Mouse (Mus musculus) frontal cortex, adult 2 months (tissue): Measurements from ENCODE around the gene Erf. TPM values are rescaled to one million over a fixed set of nuclear protein-coding genes. Genes with fewer than 3 reads are reported as not detected.

Source experiments
- DNase-seq, 2 experiments: peaks; one replicate each; pipeline ENCODE4 v3.0.0; 2022; ENCODE audit warnings: low spot score in 1 of 2; ENCODE audit errors: extremely low spot score in 1 of 2
- polyA plus RNA-seq: library from polyadenylated mRNA; depleted of rRNA; stranded (reverse); fragments of >200 nt; gene quantifications from 2 replicates; pipeline ENCODE4 v1.2.3, GENCODE M21; 2012; rRNA removed

Erf gene
- polyA plus RNA-seq, 1 experiment = 38.9 TPM

DNA sequence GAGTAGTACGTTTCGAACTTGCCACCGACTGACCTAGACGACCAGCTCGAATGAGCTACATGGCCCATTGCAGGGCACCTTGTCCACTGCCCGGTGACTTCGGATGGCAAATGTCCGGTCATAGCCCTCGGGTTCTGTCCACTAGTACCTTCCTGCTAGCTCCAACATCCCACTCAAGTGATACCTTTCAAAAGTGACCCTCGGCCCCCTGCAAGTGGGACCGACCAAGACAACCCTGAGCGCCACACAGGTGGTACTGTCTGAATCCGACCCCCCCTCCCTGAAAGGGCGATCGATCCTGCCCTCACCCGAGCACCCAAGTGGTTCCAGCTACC is 31.2 kb downstream of the Erf start:
- DNase-seq = no peak

DNA sequence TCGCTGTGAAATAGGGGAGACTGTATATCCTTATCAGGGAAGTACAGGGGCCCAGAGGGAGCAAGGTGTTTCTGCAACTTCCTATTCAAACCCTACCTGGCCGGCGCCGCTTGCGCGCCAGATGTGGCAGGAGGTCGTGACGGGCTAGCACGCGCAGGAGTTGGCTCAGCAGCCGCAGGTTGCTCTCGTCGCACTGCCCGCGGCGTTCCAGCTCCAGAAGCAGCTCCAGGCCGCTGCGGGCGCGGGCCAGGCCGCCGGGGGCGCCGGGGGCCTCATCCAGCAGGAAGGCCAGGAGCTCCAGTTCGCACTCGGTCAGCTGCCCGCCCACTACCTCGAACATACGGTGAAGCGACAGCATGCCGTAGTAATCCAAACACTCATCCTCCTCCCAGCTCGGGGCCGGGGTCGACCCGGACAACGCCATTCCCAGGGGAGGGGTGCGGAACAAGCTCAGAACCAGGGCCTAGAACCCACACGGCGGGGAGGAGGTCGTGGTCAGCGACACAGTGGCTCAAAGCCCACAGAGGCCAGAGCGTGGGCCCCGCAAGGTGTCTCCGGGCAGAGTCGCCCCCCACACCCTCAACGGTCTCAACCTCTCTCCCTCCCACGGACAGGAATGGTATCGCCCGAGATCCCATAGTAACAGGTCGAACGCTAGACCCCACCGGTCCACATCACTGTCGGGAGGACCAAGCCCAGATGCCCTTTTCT is 31.7 kb downstream of the Erf start:
- DNase-seq = peak in 1 of 2 experiments; percentile 50

DNA sequence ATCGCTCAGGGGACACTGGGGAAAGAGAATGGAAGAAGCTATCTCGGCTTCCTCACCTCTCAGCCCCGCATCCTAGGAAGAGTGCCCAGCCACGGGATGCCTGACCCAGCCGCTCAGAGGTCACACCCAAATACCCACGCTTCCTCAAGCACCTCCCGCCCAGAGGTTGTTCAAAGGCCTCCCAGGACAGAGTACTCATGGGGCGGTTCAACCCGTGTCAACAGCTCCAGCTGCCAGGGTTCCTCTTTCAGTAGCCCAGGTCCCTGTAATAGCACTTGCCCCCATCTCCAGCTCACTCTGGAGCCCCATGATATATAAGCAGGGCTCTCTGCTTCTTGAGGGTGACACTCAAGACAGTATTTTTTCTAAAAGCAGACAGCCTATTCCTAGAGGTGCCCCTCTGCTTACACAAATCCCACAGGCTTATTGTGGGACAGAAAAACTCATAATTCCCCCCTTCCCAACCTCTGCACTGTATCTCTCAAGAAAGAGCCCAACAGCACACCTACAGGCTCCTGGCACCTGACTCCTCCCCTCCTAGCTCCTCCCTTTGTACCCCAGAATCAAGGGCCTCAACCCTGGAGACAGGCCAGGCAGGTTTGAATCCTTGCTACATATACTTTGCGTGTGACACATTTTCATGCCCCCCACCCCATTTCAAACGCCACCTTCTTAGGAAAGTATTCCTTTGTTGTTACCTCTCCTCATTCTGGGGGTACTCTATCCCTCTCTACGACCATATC is 32.7 kb downstream of the Erf start:
- DNase-seq = no peak

DNA sequence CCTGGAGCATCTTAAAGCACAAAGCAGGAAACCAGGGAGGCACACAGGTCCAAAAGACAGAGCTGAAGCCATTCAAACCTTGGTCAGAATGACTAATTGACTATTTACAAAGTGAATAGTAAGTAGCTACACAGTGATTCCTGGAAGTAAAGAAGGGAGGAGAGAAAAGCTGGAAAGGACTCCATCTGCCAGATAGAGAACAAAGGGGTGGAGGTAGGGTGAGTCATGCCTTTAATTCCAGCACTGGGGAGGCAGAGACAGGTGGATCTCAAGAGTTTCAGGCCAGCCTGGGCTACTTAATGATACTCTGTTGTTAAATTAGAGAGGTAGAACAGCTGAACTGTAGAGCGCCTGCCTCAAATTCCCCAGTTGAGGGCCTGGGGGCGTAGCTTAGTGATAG is 36.4 kb downstream of the Erf start:
- DNase-seq = no peak

DNA sequence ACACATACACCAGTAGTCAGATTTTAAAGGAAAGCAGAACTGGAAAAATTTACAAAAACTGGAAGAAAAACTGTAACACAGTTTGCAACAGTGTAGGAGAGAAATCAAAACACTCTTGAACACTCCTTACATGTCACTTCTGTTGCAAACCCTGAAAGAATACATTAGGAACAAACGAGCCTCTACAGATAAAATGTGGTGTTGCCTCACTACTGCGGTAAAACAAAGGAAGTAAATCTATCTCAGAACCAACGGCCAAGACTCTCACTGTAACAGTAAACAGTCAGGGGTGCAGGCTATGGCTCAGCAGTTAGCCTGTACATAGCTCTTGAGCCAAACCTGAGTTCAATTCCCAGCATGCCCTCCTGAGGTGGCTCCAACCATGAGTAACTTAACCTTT is 37.5 kb downstream of the Erf start:
- no peak for DNase-seq

DNA sequence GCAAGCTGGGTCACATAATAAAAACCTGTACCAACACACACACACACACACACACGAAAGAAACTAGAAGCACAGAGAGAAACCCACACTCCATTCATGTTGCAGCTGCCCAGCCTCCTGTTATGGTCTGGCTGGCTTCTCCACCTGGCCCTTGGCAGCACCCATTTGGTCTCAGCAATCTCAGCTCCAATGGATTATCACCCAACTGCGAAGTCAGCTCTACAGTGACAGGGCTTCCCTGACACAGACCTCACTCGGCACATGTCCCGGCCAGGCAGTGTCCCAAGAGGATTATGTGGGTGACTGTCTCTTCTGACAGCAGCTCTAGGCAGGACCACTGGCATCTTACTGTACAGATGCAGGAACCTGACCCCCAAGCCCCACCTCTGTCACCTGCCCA is 40.1 kb downstream of the Erf start:
- DNase-seq = no peak

DNA sequence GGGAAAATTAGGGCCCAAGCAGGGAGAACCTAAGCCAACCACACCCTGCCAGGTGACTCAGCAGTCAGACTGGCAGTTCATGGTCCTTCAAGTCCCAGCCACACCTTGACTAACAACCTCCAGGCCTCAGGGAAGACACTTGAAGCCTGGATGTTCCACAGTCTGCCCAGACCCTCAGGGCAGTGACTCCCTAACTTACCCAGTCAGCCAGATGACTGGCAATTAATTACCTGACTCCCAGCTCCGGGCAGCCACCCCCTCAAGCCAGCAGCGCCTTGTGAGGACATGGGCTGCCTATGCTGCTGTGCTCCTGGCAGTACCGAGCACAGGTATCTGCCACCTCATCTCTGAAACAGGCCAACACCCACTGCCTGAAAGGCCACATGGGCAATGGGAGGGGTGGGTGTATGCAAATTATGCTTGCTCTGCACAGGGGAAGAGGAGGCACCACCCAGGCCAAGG is 41.4 kb downstream of the Erf start:
- DNase-seq = no peak

DNA sequence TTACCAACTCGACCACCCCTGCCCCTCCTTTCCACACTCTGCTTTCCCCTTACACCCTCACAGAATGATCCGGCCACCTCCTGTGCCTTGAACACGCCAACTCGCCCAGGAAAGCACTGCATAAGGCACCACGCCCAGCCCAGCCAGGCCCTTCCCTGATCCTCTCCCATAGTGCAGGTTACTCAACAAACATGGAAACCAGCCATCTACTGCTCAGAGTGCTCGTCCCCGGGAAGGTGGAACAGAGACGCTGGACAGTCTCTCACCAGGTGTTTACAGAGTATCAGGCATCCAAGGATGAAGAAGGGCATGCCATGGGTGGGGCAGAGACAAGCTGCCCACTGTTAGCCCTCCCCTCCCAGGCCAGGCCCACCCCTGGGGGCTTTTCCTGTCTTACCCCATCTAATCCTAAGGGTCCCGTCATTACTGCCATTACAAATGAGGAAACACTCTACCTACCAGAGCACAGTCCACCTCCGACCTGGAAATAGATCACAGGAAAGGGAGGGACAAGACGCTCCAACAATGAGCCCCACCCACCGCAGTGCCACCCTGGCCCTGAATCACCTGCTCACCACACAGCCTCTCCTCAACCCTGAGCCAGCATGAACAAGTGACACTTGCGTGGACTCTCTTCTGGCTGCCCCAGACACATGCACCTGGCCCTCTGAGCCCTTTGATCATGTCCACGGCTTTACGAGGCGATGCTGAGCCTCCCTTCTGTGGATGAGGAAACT is 44.3 kb downstream of the Erf start:
- no peak for DNase-seq

DNA sequence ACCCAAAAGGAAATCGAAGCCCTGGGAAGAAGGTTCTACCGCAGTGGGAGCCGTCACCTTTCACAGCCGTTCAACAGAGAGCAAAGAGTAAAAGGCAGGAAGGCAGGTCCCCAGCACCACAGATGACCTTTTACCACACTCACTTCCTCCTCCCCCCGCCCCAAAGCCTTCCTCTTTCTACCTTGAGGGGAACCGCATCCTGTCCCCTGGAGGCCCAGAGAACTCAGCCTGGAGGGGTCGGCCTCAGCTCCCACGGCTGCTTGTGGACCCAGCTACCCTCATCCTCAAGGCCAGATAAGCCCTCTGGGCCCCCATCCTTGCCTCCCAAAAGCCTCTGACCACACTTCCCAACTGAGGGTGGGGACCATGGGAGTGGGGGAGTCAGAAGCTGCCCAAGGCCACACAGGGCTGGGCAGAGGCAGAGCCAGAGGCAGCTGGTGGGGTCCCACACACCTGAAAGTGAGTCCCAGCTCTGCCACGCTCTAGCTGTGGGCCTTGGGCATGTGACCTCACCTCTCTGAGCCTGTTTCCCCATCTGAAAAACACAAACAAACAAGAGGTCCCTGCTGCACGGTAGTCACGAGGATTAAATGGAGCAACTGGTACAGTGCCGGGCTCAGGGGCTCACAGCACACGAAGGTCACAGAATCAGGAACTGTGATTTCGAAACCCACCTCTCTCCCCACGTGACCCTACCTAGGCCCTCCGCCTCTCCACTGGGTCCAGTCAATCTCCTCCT is 45.0 kb downstream of the Erf start:
- no peak for DNase-seq

DNA sequence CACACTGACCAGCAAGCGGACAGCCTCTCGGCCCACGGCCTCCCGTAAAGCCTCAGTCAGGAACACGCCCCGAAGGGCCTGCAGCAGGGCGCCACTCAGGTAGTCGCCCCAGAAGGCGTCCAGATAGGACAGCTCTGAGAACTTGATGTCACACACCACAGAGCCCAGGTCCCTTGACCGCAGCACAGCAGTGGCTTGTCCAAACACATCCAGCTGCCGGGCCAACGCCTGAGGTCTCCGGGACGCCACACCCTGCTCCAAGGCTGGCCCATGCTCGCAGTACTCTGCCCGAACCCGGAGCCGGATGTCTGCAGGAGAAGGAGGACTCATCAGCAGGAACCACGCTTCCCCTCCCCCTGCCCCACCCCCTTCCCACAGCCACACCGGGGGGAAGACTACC is 46.9 kb downstream of the Erf start:
- no peak for DNase-seq

DNA sequence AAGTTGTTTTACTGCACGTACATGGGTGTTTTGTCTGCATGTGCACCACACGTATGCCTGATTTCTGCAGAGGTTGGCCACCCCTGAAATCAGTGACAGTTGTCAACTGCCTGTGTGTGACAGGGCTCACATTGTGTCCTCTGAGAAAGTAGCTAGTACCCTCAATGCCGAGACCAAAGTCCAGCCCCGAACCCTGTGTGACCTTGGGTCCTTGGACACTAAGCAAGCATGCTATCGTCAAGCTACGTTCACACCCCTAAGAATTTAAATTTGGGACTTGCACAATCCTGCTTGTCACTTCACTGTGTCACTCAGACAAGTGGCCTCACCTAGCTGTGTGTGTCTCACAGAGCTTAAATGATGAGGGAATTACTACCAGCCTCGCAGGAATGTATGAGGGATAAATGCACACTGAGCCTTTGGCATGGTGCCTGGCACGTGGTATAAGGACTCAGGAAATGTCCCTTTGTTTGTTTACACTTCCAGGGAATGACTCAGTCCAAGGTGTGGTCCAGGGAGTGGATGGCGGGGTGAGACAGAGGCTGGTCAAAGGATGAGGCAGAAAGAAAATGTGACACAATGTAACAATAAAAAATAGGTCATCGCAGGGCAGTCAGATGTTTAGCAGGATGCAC is 53.1 kb downstream of the Erf start:
- DNase-seq = no peak

DNA sequence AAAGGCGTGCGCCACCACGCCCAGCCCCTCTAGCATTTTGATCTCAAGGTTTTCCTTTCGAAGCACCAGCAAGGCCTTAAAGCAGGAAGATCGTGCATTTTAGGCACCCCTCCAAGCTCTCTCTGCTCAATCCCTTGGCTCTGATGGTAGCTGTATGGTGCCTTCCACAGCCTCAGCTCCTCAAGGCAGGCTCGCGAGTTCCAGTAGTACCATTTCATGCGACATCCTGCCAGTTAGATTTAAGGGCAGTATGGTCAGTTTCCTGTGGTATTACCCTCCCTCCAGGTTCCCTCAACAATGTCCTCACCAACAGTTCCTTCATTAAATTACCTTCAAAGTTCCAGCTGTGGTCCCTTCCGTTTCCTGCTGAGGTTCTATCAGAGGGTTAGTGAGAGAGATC is 54.5 kb downstream of the Erf start:
- no peak for DNase-seq

DNA sequence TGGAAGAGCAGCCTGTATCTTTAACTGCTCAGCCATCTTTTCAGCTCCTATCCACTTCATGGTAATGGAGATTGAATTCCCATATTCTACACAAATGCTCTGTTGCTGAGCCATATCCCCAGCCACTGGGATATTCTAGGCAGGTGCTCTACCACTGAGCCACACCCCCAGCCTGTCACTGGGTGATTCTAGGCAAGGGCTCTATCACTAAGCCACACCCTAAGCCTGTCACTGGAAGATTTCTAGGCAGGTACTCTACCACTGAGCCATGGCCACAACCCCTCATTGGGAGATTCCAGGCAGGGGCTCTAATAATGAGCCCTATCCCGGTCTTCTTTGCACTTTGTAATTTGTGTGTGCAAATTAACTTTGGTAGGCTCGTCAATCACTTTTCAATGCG is 55.4 kb downstream of the Erf start:
- no peak for DNase-seq

Other genes with a start within 250 kb of the Erf start
- 1,131 and 1,133 TPM in 2 replicates for gene Atp1a3, start 244.8 kb downstream of the Erf start, polyA plus RNA-seq
- 211 and 215 TPM in 2 replicates for gene Grik5, start 178.4 kb downstream of the Erf start, polyA plus RNA-seq
- 34.6 and 40.6 TPM in 2 replicates for gene Zfp574, start 178.2 kb downstream of the Erf start, polyA plus RNA-seq
- 11.5 and 12.2 TPM in 2 replicates for gene Pou2f2, start 71.0 kb downstream of the Erf start, polyA plus RNA-seq
- 21.6 and 22.2 TPM in 2 replicates for gene Dedd2, start 30.1 kb downstream of the Erf start, polyA plus RNA-seq
- 7.5 and 7.7 TPM in 2 replicates for gene Zfp526, start 29.3 kb downstream of the Erf start, polyA plus RNA-seq
- 241 and 244 TPM in 2 replicates for gene Gsk3a, start 12.9 kb downstream of the Erf start, polyA plus RNA-seq
- gene Cic, start 16.9 kb upstream of the Erf start, polyA plus RNA-seq = 92.4 and 104 TPM in 2 replicates
- 33.5 and 43.0 TPM in 2 replicates for gene Pafah1b3, start 47.2 kb upstream of the Erf start, polyA plus RNA-seq
- gene Prr19, start 50.6 kb upstream of the Erf start, polyA plus RNA-seq = 0.17 and 0.28 TPM in 2 replicates
- 74.6 and 90.4 TPM in 2 replicates for gene Tmem145, start 55.3 kb upstream of the Erf start, polyA plus RNA-seq
- gene Megf8, start 66.4 kb upstream of the Erf start, polyA plus RNA-seq = 65.2 and 67.0 TPM in 2 replicates
- not detected in 2 replicates for gene Cnfn, start 119.0 kb upstream of the Erf start, polyA plus RNA-seq
- gene Lipe, start 147.9 kb upstream of the Erf start, polyA plus RNA-seq = 9.9 and 12.5 TPM in 2 replicates
- not detected in 2 replicates for gene Cxcl17, start 162.1 kb upstream of the Erf start, polyA plus RNA-seq
- 4.2 and 4.9 TPM in 2 replicates for gene Ceacam1, start 226.8 kb upstream of the Erf start, polyA plus RNA-seq